Mouse (Mus musculus): ENCODE data around the gene Grb14. TPM values are rescaled to one million over a fixed set of nuclear protein-coding genes. Genes with fewer than 3 reads are reported as not detected.

Grb14 gene
- polyA plus RNA-seq (2017; shearing (Covaris generic)) = not detected

GRCm38 (mm10) chr2:65024887-65025286 is at the start of gene Grb14:
TSS of gene Grb14 (minus strand) at chr2:65024987.

Other genes starting within 250 kb of the Grb14 start
- gene Cobll1, start 214.4 kb upstream of the Grb14 start, polyA plus RNA-seq (2017; shearing (Covaris generic)) = 2.5 TPM

Data from activated CD4-positive, CD25-positive, alpha-beta regulatory T cell, adult 9 weeks (primary cell).